Mouse (Mus musculus) myocyte (in vitro differentiated cells): Measurements from ENCODE around the gene Vmn1r174. TPM values are rescaled to one million over a fixed set of nuclear protein-coding genes. Genes with fewer than 3 reads are reported as not detected.
"Not testable (repeated sequence)": the region's sequence is repeated elsewhere in the genome, so short reads cannot be mapped to it uniquely, and the experiment has no call there.

ENCODE experiments used
- H3K27me3 ChIP-seq: one replicate; pipeline ENCODE4 v1.6.1; 2011; ENCODE audit not compliant: control insufficient read depth, insufficient read depth, insufficient read length
- H3K36me3 ChIP-seq: one replicate; pipeline ENCODE4 v1.6.1; 2011; ENCODE audit not compliant: control insufficient read depth, insufficient read depth
- H3K4me2 ChIP-seq: one replicate; pipeline ENCODE4 v1.6.1; 2011; ENCODE audit warnings: low read depth, control low read depth
- H3K4me3 ChIP-seq: one replicate; pipeline ENCODE4 v1.5.1; 2011; ENCODE audit warnings: mild to moderate bottlenecking, control low read depth, moderate library complexity
- H3K79me2 ChIP-seq: one replicate; pipeline ENCODE4 v1.6.1; 2011; ENCODE audit not compliant: control insufficient read depth, insufficient read depth
- H3ac ChIP-seq: one replicate; pipeline ENCODE4 v1.6.1; 2011; ENCODE audit not compliant: control insufficient read depth, insufficient read length
- CEBPB ChIP-seq: IDR thresholded peaks from 2 replicates; pipeline ENCODE4 v1.6.1; 2011; ENCODE audit warnings: mild to moderate bottlenecking, moderate library complexity; ENCODE audit not compliant: poor library complexity, insufficient read depth, severe bottlenecking
- E2F4 ChIP-seq: IDR thresholded peaks from one replicate; pipeline ENCODE4 v1.6.1; 2011; ENCODE audit warnings: mild to moderate bottlenecking, control low read depth, moderate library complexity; ENCODE audit not compliant: insufficient read depth
- MAX ChIP-seq: IDR thresholded peaks from one replicate; pipeline ENCODE4 v1.6.1; 2011; ENCODE audit warnings: low read depth, mild to moderate bottlenecking, control low read depth
- MYOD1 ChIP-seq, 3 experiments: IDR thresholded peaks; one replicate each; pipeline ENCODE4 v1.6.1; 2011; ENCODE audit warnings: control low read depth in 2 of 3, low read depth in 2 of 3, mild to moderate bottlenecking in 2 of 3, moderate library complexity in 1 of 3; ENCODE audit not compliant: insufficient read length in 2 of 3, control insufficient read depth in 1 of 3
- MYOG ChIP-seq, 3 experiments: IDR thresholded peaks; one replicate each; pipeline ENCODE4 v1.6.1; 2011; ENCODE audit warnings: control low read depth in 2 of 3, low read depth in 2 of 3, mild to moderate bottlenecking in 2 of 3; ENCODE audit not compliant: insufficient read length in 2 of 3, control insufficient read depth in 1 of 3, insufficient read depth in 1 of 3
- POLR2A ChIP-seq: IDR thresholded peaks from one replicate; pipeline ENCODE4 v1.6.1; 2011; ENCODE audit warnings: low read depth, mild to moderate bottlenecking, control low read depth, moderate library complexity; ENCODE audit not compliant: insufficient read length
- POLR2AphosphoS2 ChIP-seq: IDR thresholded peaks from one replicate; pipeline ENCODE4 v1.6.1; 2011; ENCODE audit warnings: low read depth, control low read depth; ENCODE audit not compliant: insufficient read length
- SRF ChIP-seq: IDR thresholded peaks from one replicate; pipeline ENCODE4 v1.6.1; 2011; ENCODE audit warnings: low read depth; ENCODE audit not compliant: control insufficient read depth, insufficient read length
- TCF12 ChIP-seq: IDR thresholded peaks from one replicate; pipeline ENCODE4 v1.6.1; 2011; ENCODE audit warnings: mild to moderate bottlenecking, control low read depth; ENCODE audit not compliant: poor library complexity, insufficient read depth, severe bottlenecking
- polyA plus RNA-seq: library from polyadenylated mRNA; unstranded; fragments of >200 nt; fragmentation: generic; extraction: Trizol; gene quantifications from one replicate; pipeline ENCODE4 v1.2.1, GENCODE M21; 2012; ENCODE audit warnings: missing spikeins

Vmn1r174 gene
- not detected for polyA plus RNA-seq

DNA sequence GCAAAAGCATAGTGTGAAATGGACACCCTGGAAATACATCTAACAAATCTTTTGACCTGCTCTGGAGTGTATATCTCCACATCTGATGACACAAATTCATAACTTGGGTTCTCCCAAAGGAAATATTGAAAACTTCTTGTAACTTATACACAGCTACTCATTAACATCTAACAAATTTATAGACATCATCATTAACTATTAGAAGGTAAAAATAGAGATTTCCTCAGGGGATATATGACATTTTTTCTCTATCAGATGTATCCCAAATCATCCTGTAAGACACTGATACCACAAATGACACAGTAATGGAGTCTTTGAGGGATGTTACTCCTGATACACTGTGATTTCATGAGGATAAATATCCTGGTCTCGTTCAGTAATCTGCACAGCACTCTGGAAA lies at the start of gene Vmn1r174:
Gene Vmn1r174 (plus strand): TSS at position 301 of the 400 bp plus-strand sequence.
- not testable (repeated sequence) for H3ac ChIP-seq, H3K4me3 ChIP-seq, H3K4me2 ChIP-seq, H3K27me3 ChIP-seq, H3K36me3 ChIP-seq, H3K79me2 ChIP-seq

DNA sequence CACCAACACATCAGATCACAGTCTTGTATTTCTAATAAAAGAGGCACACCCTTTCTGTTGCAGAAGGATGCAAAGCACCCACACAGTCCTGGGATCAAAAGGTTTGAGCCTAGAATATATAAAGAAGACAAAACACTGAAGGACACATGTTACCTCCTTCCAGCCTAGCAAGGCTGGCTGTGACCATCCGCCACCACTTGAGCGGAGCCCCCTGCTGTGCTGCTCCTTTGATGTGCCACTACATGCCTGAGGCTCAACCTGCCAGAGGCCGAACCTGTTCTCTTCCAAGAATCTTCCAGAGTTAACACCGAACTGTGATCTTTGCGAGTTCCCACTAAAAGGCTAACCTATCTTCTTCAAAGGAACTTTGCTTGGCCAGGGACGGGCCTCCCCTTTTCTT lies 32.5 kb downstream of the Vmn1r174 start:
- H3K4me2 ChIP-seq, result no peak overlapping the region

DNA sequence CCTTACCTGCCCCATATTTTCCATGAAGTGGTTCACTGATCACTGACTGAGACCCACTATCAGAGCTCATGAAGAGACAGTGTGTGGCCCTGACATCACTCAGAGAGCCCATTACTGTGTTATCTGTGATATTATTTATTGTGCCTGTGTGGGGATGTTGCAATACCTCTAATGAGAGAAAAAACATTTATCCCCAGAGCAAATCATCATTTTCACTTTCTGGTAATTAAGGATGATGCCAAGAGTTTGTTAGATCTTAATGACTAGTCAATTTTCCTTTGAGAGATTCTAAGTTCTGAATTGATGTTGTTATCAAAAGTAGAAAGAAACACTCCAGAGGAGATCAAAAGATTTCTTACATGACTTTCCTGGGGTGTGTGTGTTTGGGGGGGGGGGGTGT lies 58.5 kb downstream of the Vmn1r174 start, which contains the start of gene Vmn1r175:
Gene Vmn1r175 (minus strand): TSS at position 101 of the 400 bp plus-strand sequence.
- not testable (repeated sequence) for H3K79me2 ChIP-seq, H3K27me3 ChIP-seq, H3K4me3 ChIP-seq

More for the DNA sequence above, 32.5 kb downstream of the Vmn1r174 start:
- TF ChIP-seq CEBPB, result no peak
- no peak for TF ChIP-seq SRF
- no peak for TF ChIP-seq POLR2A
- no peak for TF ChIP-seq MYOG (IDR thresholded peaks at IDR 0.05; ENCODE audit: control insufficient read depth in 1 of 3, insufficient read depth in 1 of 3, insufficient read length in 2 of 3, low read depth in 2 of 3)
- no peak for TF ChIP-seq MYOD1 (IDR thresholded peaks at IDR 0.05; ENCODE audit: control insufficient read depth in 1 of 3, insufficient read length in 2 of 3, low read depth in 2 of 3)
- no peak for TF ChIP-seq MAX
- TF ChIP-seq E2F4, result no peak
- no peak for TF ChIP-seq TCF12
- TF ChIP-seq POLR2AphosphoS2, result no peak
- no peak overlapping the region for H3ac ChIP-seq
- no peaks in the 10 kb centered on the region for H3K36me3 ChIP-seq
- H3K79me2 ChIP-seq, result no peaks in the 10 kb centered on the region
- no peaks in the 10 kb centered on the region for H3K27me3 ChIP-seq
- H3K4me3 ChIP-seq, result no peak overlapping the region

More for the DNA sequence above, 58.5 kb downstream of the Vmn1r174 start, which contains the start of gene Vmn1r175:
- H3K36me3 ChIP-seq, H3ac ChIP-seq, H3K4me2 ChIP-seq: not testable (repeated sequence)

Other genes starting within 250 kb of the Vmn1r174 start
- not detected for gene Vmn1r167, start 245.1 kb upstream of the Vmn1r174 start, polyA plus RNA-seq
- not detected for gene Vmn1r168, start 212.5 kb upstream of the Vmn1r174 start, polyA plus RNA-seq
- not detected for gene Vmn1r169, start 176.7 kb upstream of the Vmn1r174 start, polyA plus RNA-seq
- gene Vmn1r170, start 146.1 kb upstream of the Vmn1r174 start, polyA plus RNA-seq, result not detected
- not detected for gene Vmn1r171, start 121.5 kb upstream of the Vmn1r174 start, polyA plus RNA-seq
- not detected for gene Vmn1r172, start 94.0 kb upstream of the Vmn1r174 start, polyA plus RNA-seq
- gene Vmn1r173, start 51.6 kb upstream of the Vmn1r174 start, polyA plus RNA-seq, result not detected
- not detected for gene Vmn1r175, start 58.4 kb downstream of the Vmn1r174 start, polyA plus RNA-seq
- gene Vmn1r176, start 85.1 kb downstream of the Vmn1r174 start, polyA plus RNA-seq, result not detected
- not detected for gene Vmn1r177, start 114.2 kb downstream of the Vmn1r174 start, polyA plus RNA-seq
- not detected for gene Vmn1r178, start 139.7 kb downstream of the Vmn1r174 start, polyA plus RNA-seq
- gene Vmn1r179, start 174.7 kb downstream of the Vmn1r174 start, polyA plus RNA-seq, result not detected
- not detected for gene Vmn1r180, start 198.4 kb downstream of the Vmn1r174 start, polyA plus RNA-seq
- gene Vmn1r181, start 222.3 kb downstream of the Vmn1r174 start, polyA plus RNA-seq, result not detected
- gene V1rd19, start 249.4 kb downstream of the Vmn1r174 start, polyA plus RNA-seq, result not detected